ENCODE assay signal across 24 mouse cellular contexts in genomic region chr9:85745566-85745965, GRCm38 (mm10). TPM values are rescaled to one million over a fixed set of nuclear protein-coding genes. Genes with fewer than 3 reads are reported as not detected.
A peak's percentile ranks its signal among the peaks of the same experiment; 100 is the strongest.
DNase-seq lines count a peak whose midpoint lies in the region; ATAC-seq and TF ChIP-seq lines count a peak whose summit lies in the region.
"Had no signal": no experiment of that assay in that cellular context is flagged by ENCODE, and none has a peak within 500 bp of the region (broad histone marks: within the 10 kb centered on the region; RNA-seq: fewer than 3 reads in every experiment).

No protein-coding gene starts in this region.

- DNase-seq in heart, adult 11 months: no peak
- peak; percentile 36 for DNase-seq in lung, embryonic 14.5 days
- no peak for DNase-seq in lung, adult 18-20 months
- DNase-seq in heart, postnatal 0 days (ENCODE audit: low spot score): peak; percentile 60
- DNase-seq: adrenal gland, adult 2 months; adrenal gland, postnatal 36 days; B cell, adult 2 months; cerebellum, adult 18-20 months; cerebellum, postnatal 10 days; kidney, adult 11 months; kidney, postnatal 25 days had no signal

- peak overlapping the region; percentile 62 for H3K27ac ChIP-seq in heart, embryonic 13.5 days (replicated peaks)
- H3K27ac ChIP-seq in lung, embryonic 14.5 days (ENCODE audit: low read depth): no peak overlapping the region
- H3K27ac ChIP-seq in heart, postnatal 0 days (ENCODE audit: low read depth): peak overlapping the region; percentile 75
- H3K27ac ChIP-seq: embryonic facial prominence, embryonic 13.5 days; forebrain, embryonic 10.5 days; forebrain, embryonic 15.5 days; hindbrain, embryonic 10.5 days; hindbrain, embryonic 15.5 days; kidney, embryonic 15.5 days; liver, embryonic 15.5 days; midbrain, embryonic 12.5 days; stomach, embryonic 15.5 days had no signal

- no peak overlapping the region for H3ac ChIP-seq in myocyte (ENCODE audit: control insufficient read depth, insufficient read length)

- no peak for TF ChIP-seq CTCF in lung, embryonic 14.5 days (IDR thresholded peaks at IDR 0.05; ENCODE audit: low read depth)
- no peak for TF ChIP-seq CTCF in heart, postnatal 0 days (IDR thresholded peaks at IDR 0.05; ENCODE audit: low read depth)

- peaks cover 38% of the 10 kb centered on the region for H3K4me1 ChIP-seq in heart, embryonic 13.5 days
- peaks cover 4% of the 10 kb centered on the region; the same call in 1 of the 2 replicates for H3K4me1 ChIP-seq in lung, embryonic 14.5 days (ENCODE audit: insufficient read depth)
- peaks cover 21% of the 10 kb centered on the region for H3K4me1 ChIP-seq in heart, postnatal 0 days (ENCODE audit: control insufficient read depth, insufficient read depth)

- peaks cover 76% of the 10 kb centered on the region for H3K79me2 ChIP-seq in myocyte (ENCODE audit: control insufficient read depth, insufficient read depth)

- no peak for TF ChIP-seq EP300 in heart, postnatal 0 days (IDR thresholded peaks at IDR 0.05; ENCODE audit: low read depth)

- no peak overlapping the region for H3K9ac ChIP-seq in heart, embryonic 13.5 days
- no peak overlapping the region for H3K9ac ChIP-seq in lung, embryonic 14.5 days
- H3K9ac ChIP-seq in heart, postnatal 0 days (replicated peaks; ENCODE audit: low read depth, low read length): no peak overlapping the region
- H3K9ac ChIP-seq: embryonic facial prominence, embryonic 13.5 days; forebrain, embryonic 15.5 days; hindbrain, embryonic 15.5 days; kidney, embryonic 15.5 days; liver, embryonic 15.5 days; midbrain, embryonic 12.5 days; stomach, embryonic 15.5 days had no signal

- no peak overlapping the region for H3K4me3 ChIP-seq in heart, embryonic 13.5 days
- no peak overlapping the region for H3K4me3 ChIP-seq in lung, embryonic 14.5 days (ENCODE audit: low read depth, low read length)
- no peak overlapping the region for H3K4me3 ChIP-seq in heart, postnatal 0 days (ENCODE audit: low read depth, low read length)
- H3K4me3 ChIP-seq in myocyte: no peak overlapping the region
- H3K4me3 ChIP-seq: embryonic facial prominence, embryonic 13.5 days; forebrain, embryonic 10.5 days; forebrain, embryonic 15.5 days; hindbrain, embryonic 10.5 days; hindbrain, embryonic 15.5 days; kidney, embryonic 15.5 days; liver, embryonic 15.5 days; midbrain, embryonic 12.5 days; stomach, embryonic 15.5 days had no signal

- peak overlapping the region; percentile 39 for H3K4me2 ChIP-seq in heart, embryonic 13.5 days
- no peak overlapping the region for H3K4me2 ChIP-seq in lung, embryonic 14.5 days
- H3K4me2 ChIP-seq in heart, postnatal 0 days (ENCODE audit: low read depth, low read length): peak overlapping the region; percentile 31; the same call in 1 of the 2 replicates
- H3K4me2 ChIP-seq in myocyte (ENCODE audit: low read depth): peak overlapping the region; percentile 42
- H3K4me2 ChIP-seq: embryonic facial prominence, embryonic 13.5 days; forebrain, embryonic 15.5 days; hindbrain, embryonic 15.5 days; kidney, embryonic 15.5 days; liver, embryonic 15.5 days; midbrain, embryonic 12.5 days; stomach, embryonic 15.5 days had no signal

- no peaks in the 10 kb centered on the region for H3K9me3 ChIP-seq in heart, embryonic 13.5 days
- no peaks in the 10 kb centered on the region for H3K9me3 ChIP-seq in lung, embryonic 14.5 days (ENCODE audit: low read depth, low read length)
- no peaks in the 10 kb centered on the region for H3K9me3 ChIP-seq in heart, postnatal 0 days (replicated peaks; ENCODE audit: control insufficient read depth, low read length)
- H3K9me3 ChIP-seq: embryonic facial prominence, embryonic 13.5 days; forebrain, embryonic 10.5 days; forebrain, embryonic 15.5 days; hindbrain, embryonic 10.5 days; hindbrain, embryonic 15.5 days; kidney, embryonic 15.5 days; liver, embryonic 15.5 days; midbrain, embryonic 12.5 days; stomach, embryonic 15.5 days had no signal

- no peak for ATAC-seq in heart, embryonic 13.5 days (ENCODE audit: extremely low read depth, insufficient number of reproducible peaks, low FRiP score, low TSS enrichment)
- ATAC-seq in lung, embryonic 14.5 days (ENCODE audit: insufficient read depth): no peak
- ATAC-seq in heart, postnatal 0 days (ENCODE audit: insufficient read depth, low read depth): no peak
- ATAC-seq: activated CD4-positive, CD25-positive, alpha-beta regulatory T cell, adult 4 months; forebrain, embryonic 15.5 days; inflammation-experienced regulatory T-cells, adult 6 months had no signal

- 68% methylated on average over 2 of the region's 2 CpGs for WGBS in heart, embryonic 13.5 days
- 73% methylated on average over 2 of the region's 2 CpGs for WGBS in lung, embryonic 14.5 days
- 61% methylated on average over 2 of the region's 2 CpGs for WGBS in heart, postnatal 0 days

- no peaks in the 10 kb centered on the region for H3K27me3 ChIP-seq in heart, embryonic 13.5 days (replicated peaks)
- no peaks in the 10 kb centered on the region for H3K27me3 ChIP-seq in lung, embryonic 14.5 days (ENCODE audit: insufficient read depth, low read length)
- H3K27me3 ChIP-seq in heart, postnatal 0 days (ENCODE audit: control insufficient read depth, insufficient read depth, low read length): no peaks in the 10 kb centered on the region
- H3K27me3 ChIP-seq in myocyte (ENCODE audit: control insufficient read depth, insufficient read depth, insufficient read length): no peaks in the 10 kb centered on the region
- H3K27me3 ChIP-seq: embryonic facial prominence, embryonic 13.5 days; forebrain, embryonic 15.5 days; hindbrain, embryonic 15.5 days; kidney, embryonic 15.5 days; liver, embryonic 15.5 days; midbrain, embryonic 12.5 days; stomach, embryonic 15.5 days had no signal

- TF ChIP-seq POLR2A in myocyte (IDR thresholded peaks at IDR 0.05; ENCODE audit: insufficient read length, low read depth): no peak

- H3K36me3 ChIP-seq in heart, embryonic 13.5 days: peaks cover 31% of the 10 kb centered on the region
- peaks cover 25% of the 10 kb centered on the region for H3K36me3 ChIP-seq in lung, embryonic 14.5 days (ENCODE audit: insufficient read depth)
- peaks cover 25% of the 10 kb centered on the region for H3K36me3 ChIP-seq in heart, postnatal 0 days (replicated peaks; ENCODE audit: control insufficient read depth, insufficient read depth, low read length)
- peaks cover 8% of the 10 kb centered on the region for H3K36me3 ChIP-seq in myocyte (ENCODE audit: control insufficient read depth, insufficient read depth)

TF ChIP-seq in myocyte, 11 proteins besides CTCF, POLR2A, EP300 and RAD21:
- TF ChIP-seq USF1 (IDR thresholded peaks at IDR 0.05; ENCODE audit: low read depth) (no peak), MYOG (IDR thresholded peaks at IDR 0.05; ENCODE audit: control insufficient read depth in 1 of 3, insufficient read depth in 1 of 3, insufficient read length in 2 of 3, low read depth in 2 of 3) (no peak), MYOD1 (IDR thresholded peaks at IDR 0.05; ENCODE audit: control insufficient read depth in 1 of 3, insufficient read length in 2 of 3, low read depth in 2 of 3) (no peak), TCF3 (IDR thresholded peaks at IDR 0.05; ENCODE audit: insufficient read length, low read depth) (no peak), REST (IDR thresholded peaks at IDR 0.05; ENCODE audit: insufficient read depth, insufficient read length) (no peak), SRF (IDR thresholded peaks at IDR 0.05; ENCODE audit: control insufficient read depth, insufficient read length, low read depth) (no peak), TCF12 (IDR thresholded peaks at IDR 0.05; ENCODE audit: insufficient read depth, poor library complexity, severe bottlenecking) (no peak), POLR2AphosphoS2 (IDR thresholded peaks at IDR 0.05; ENCODE audit: insufficient read length, low read depth) (no peak)

RNA-seq across cellular contexts. Expression of gene Ibtk, which starts 3.6 kb away (rescaled TPM):
- 20.0 and 21.7 TPM in 2 replicates for polyA plus RNA-seq in heart, embryonic 13.5 days (2015; fragmentation: Nextera tagmentation; extraction: Ambion mirVana)
- 43.6 and 44.8 TPM in 2 replicates for polyA plus RNA-seq in lung, embryonic 14.5 days (2014; fragmentation: Nextera tagmentation; extraction: Ambion mirVana)
- 13.3 and 23.6 TPM in 2 replicates for total RNA-seq in heart, postnatal 0 days (2014; rRNA removed; ENCODE audit: low replicate concordance)
- 14.9 and 15.3 TPM in 2 replicates for polyA plus RNA-seq in heart, postnatal 0 days (2015; fragmentation: Nextera tagmentation; extraction: Ambion mirVana)
- 13.5 TPM for polyA plus RNA-seq in myocyte (2012; fragmentation: generic; extraction: Trizol)

Comparison
In these comparisons a context has a peak if more than half of its experiments do, and no peak if none do; other contexts are left out.
1. DNase-seq: peak in lung, embryonic 14.5 days (single experiment) and heart, postnatal 0 days (single experiment); none in heart, adult 11 months (single experiment) and lung, adult 18-20 months (0 of 2).